Comparison of ENCODE assay signal across 9 mouse cellular contexts in the genomic region with DNA sequence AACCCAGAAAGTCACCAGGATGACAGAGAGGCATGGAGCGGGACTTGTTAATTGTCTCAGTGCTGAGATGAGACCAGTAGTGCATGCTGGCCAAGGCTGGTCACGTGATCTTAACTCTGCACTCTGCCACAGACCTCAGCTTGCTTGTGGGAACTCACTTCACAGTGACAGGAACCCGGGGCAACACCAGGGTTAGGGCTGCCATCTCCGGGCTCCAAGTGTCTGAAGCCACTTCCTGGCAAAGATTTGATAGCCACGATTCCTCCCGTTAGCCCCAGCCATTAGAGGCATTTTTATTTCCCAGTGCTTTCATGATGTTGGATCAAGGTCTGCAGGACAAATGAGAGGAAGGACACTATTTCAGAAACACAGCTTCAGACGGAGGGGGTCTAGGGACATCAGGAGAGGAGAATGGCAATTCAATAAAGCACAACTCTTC.
DNase-seq lines count a peak whose midpoint lies in the region; TF ChIP-seq lines count a peak whose summit lies in the region.
"Had no signal": no experiment of that assay in that cellular context is flagged by ENCODE, and none has a peak within 500 bp of the region (broad histone marks: within the 10 kb centered on the region; RNA-seq: fewer than 3 reads in every experiment).

No protein-coding gene starts in this region.

- H3K27me3 ChIP-seq in thymus, adult 2 months (ENCODE audit: control insufficient read depth, insufficient read depth, low read length): no peaks in the 10 kb centered on the region
- H3K27me3 ChIP-seq: embryonic facial prominence, embryonic 12.5 days had no signal

- no peak for TF ChIP-seq CTCF in thymus, adult 2 months (IDR thresholded peaks at IDR 0.05; ENCODE audit: borderline replicate concordance, control insufficient read depth, extremely low read depth, insufficient read depth, low read length, poor library complexity)

- H3K36me3 ChIP-seq in thymus, adult 2 months (ENCODE audit: control insufficient read depth, insufficient read depth, low read length): no peaks in the 10 kb centered on the region
- H3K36me3 ChIP-seq: embryonic facial prominence, embryonic 12.5 days had no signal

- no peak overlapping the region for H3K4me3 ChIP-seq in thymus, adult 2 months (ENCODE audit: control insufficient read depth, insufficient read depth, low read length)
- H3K4me3 ChIP-seq: embryonic facial prominence, embryonic 12.5 days had no signal

- no peak for TF ChIP-seq POLR2A in thymus, adult 2 months (IDR thresholded peaks at IDR 0.05; ENCODE audit: control insufficient read depth, extremely low read depth, insufficient read depth, low read length, poor library complexity)

- no peaks in the 10 kb centered on the region for H3K4me1 ChIP-seq in thymus, adult 2 months (replicated peaks; ENCODE audit: control insufficient read depth, insufficient read depth, low read length)

- DNase-seq in adrenal gland, postnatal 10 days: peak; percentile 22
- DNase-seq in adrenal gland, adult 18-20 months (ENCODE audit: low spot score in 2 of 2): no peak
- DNase-seq in thymus, adult 18-20 months: peak; percentile 2 to 7
- DNase-seq in thymus, postnatal 10 days (ENCODE audit: low spot score in 2 of 2): no peak
- peak; percentile 30 for DNase-seq in lung, postnatal 14 days
- peak; percentile 3 for DNase-seq in thymus, adult 2 months
- no peak for DNase-seq in right cerebral cortex, postnatal 36 days (ENCODE audit: low spot score in 2 of 2)
- no peak for DNase-seq in left cerebral cortex, postnatal 25 days (ENCODE audit: low spot score in 2 of 2)

- intact Hi-C loops in left cerebral cortex, postnatal 25 days (cut with DNase I): no loop called here

- 11% methylated on average over 7 of the region's 7 CpGs for WGBS in thymus, adult 2 months

- no peak overlapping the region for H3K27ac ChIP-seq in thymus, adult 2 months (ENCODE audit: control insufficient read depth, insufficient read depth, low read length)
- H3K27ac ChIP-seq: embryonic facial prominence, embryonic 12.5 days had no signal

Comparison
In these comparisons a context has a peak if more than half of its experiments do, and no peak if none do; other contexts are left out.
1. DNase-seq: peak in adrenal gland, postnatal 10 days (single experiment), thymus, adult 18-20 months (2 of 2), lung, postnatal 14 days (single experiment) and thymus, adult 2 months (single experiment); none in adrenal gland, adult 18-20 months (0 of 2), thymus, postnatal 10 days (0 of 2), right cerebral cortex, postnatal 36 days (0 of 2) and left cerebral cortex, postnatal 25 days (0 of 2).